Mouse (Mus musculus) intestine, postnatal 0 days (tissue): ENCODE results near the gene Sfxn5. TPM values are rescaled to one million over a fixed set of nuclear protein-coding genes. Genes with fewer than 3 reads are reported as not detected.
A peak's percentile ranks its signal among the peaks of the same experiment; 100 is the strongest.

Experiments
- ATAC-seq: fragments of 200-750 bp; cut with Nextera tagmentation; 2 replicates; pipeline ENCODE4 v1.8.0; 2017; ENCODE audit warnings: mild to moderate bottlenecking, moderate TSS enrichment, moderate library complexity
- H3K27ac ChIP-seq: fragments of 300-500 bp; sonication (generic); 2 replicates; pipeline ENCODE4 v1.5.1; 2014; ENCODE audit warnings: mild to moderate bottlenecking, low read depth, low read length, moderate library complexity
- H3K27me3 ChIP-seq: fragments of 300-500 bp; sonication (generic); replicated peaks from 2 replicates; pipeline ENCODE4 v1.6.1; 2014; ENCODE audit warnings: low read length, mixed read lengths; ENCODE audit not compliant: control insufficient read depth, insufficient read depth
- H3K36me3 ChIP-seq: fragments of 300-500 bp; sonication (generic); 2 replicates; pipeline ENCODE4 v1.6.1; 2014; ENCODE audit warnings: mild to moderate bottlenecking, moderate library complexity; ENCODE audit not compliant: control insufficient read depth, insufficient read depth
- H3K4me1 ChIP-seq: fragments of 300-500 bp; sonication (generic); replicated peaks from 2 replicates; pipeline ENCODE4 v1.6.1; 2014; ENCODE audit warnings: antibody characterized with exemption, low read length, mixed read lengths; ENCODE audit not compliant: control insufficient read depth, insufficient read depth
- H3K4me2 ChIP-seq: fragments of 300-500 bp; sonication (generic); replicated peaks from 2 replicates; pipeline ENCODE4 v1.6.1; 2014; ENCODE audit warnings: low read depth, mild to moderate bottlenecking, moderate library complexity
- H3K4me3 ChIP-seq: fragments of 300-500 bp; sonication (generic); 2 replicates; pipeline ENCODE4 v1.5.1; 2014; ENCODE audit warnings: low read depth, low read length
- H3K9ac ChIP-seq: fragments of 300-500 bp; sonication (generic); 2 replicates; pipeline ENCODE4 v1.6.1; 2014; ENCODE audit warnings: mild to moderate bottlenecking, low read depth, low read length
- H3K9me3 ChIP-seq: fragments of 300-500 bp; sonication (generic); 2 replicates; pipeline ENCODE4 v1.6.1; 2016; ENCODE audit warnings: mixed run types; ENCODE audit not compliant: control insufficient read depth
- CTCF ChIP-seq: sonication (generic); IDR thresholded peaks from 2 replicates; pipeline ENCODE4 v1.5.1; 2016; ENCODE audit warnings: low read depth, mild to moderate bottlenecking, control low read depth, antibody characterized with exemption, moderate library complexity
- WGBS: fragments of 180-500 bp; shearing (Covaris S2); extraction: QIAGEN DNeasy Blood & Tissue Kit; methylation state at CpG from one replicate; pipeline ENCODE4 v1.1.7; 2014; 5-methylcytosine and 5-hydroxymethylcytosine counted together
- polyA plus RNA-seq: library from polyadenylated mRNA; unstranded; fragments of >200 nt; fragmentation: Nextera tagmentation; extraction: Ambion mirVana; gene quantifications from 2 replicates; pipeline ENCODE4 v1.2.1, GENCODE M21; 2015

Sfxn5 gene
- polyA plus RNA-seq, 1 experiment from 2014 or later: 3.4 TPM

DNA sequence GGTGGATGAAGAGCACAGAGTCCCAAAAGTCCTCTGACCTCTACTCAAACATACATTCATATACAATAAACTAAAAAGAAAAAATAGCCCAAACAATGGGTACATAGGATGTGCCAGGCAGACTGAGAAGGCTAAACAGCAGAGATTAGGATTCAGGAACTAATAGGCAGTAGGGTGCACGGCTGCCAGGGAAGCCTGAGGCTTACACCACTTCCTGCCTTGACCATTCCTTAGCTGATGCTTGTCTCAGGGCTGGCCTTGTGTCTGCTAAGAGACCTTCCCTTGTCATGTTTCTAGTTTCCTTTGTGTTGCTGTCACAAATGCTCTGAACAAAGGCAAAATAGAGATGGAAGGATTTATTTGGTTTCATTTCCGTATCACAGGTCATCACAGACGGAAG, 26.8 kb downstream of the Sfxn5 start:
- Histone ChIP-seq H3K36me3 (no peaks in the 10 kb centered on the region), H3K9me3 (no peaks in the 10 kb centered on the region), H3K27ac (no peak overlapping the region), H3K4me3 (no peak overlapping the region), H3K4me2 (no peak overlapping the region), H3K9ac (no peak overlapping the region), H3K27me3 (no peaks in the 10 kb centered on the region), H3K4me1 (no peaks in the 10 kb centered on the region; the same call in 1 of the 2 replicates)
- TF ChIP-seq CTCF: no peak
- ATAC-seq: no peak
- WGBS: 80% methylated on average over 3 of the region's 3 CpGs

GRCm38 (mm10) chr6:85305826-85306225, 27.4 kb downstream of the Sfxn5 start:
- no peak overlapping the region for H3K9ac ChIP-seq
- no peaks in the 10 kb centered on the region for H3K27me3 ChIP-seq
- H3K4me2 ChIP-seq: no peak overlapping the region
- H3K4me1 ChIP-seq: no peaks in the 10 kb centered on the region; the same call in 1 of the 2 replicates
- no peak for TF ChIP-seq CTCF
- ATAC-seq: no peak
- no peak overlapping the region for H3K4me3 ChIP-seq
- H3K36me3 ChIP-seq: no peaks in the 10 kb centered on the region
- no peak overlapping the region for H3K27ac ChIP-seq
- no peaks in the 10 kb centered on the region for H3K9me3 ChIP-seq

- Histone ChIP-seq H3K36me3 (no peaks in the 10 kb centered on the region), H3K9ac (no peak overlapping the region), H3K4me2 (no peak overlapping the region), H3K4me3 (no peak overlapping the region), H3K9me3 (no peaks in the 10 kb centered on the region), H3K27me3 (no peaks in the 10 kb centered on the region), H3K27ac (no peak overlapping the region), H3K4me1 (no peaks in the 10 kb centered on the region; the same call in 1 of the 2 replicates)
- TF ChIP-seq CTCF: no peak
- 83% methylated on average over 5 of the region's 5 CpGs for WGBS
- no peak for ATAC-seq
Measured at GRCm38 (mm10) chr6:85304966-85305365, 28.3 kb downstream of the Sfxn5 start.

DNA sequence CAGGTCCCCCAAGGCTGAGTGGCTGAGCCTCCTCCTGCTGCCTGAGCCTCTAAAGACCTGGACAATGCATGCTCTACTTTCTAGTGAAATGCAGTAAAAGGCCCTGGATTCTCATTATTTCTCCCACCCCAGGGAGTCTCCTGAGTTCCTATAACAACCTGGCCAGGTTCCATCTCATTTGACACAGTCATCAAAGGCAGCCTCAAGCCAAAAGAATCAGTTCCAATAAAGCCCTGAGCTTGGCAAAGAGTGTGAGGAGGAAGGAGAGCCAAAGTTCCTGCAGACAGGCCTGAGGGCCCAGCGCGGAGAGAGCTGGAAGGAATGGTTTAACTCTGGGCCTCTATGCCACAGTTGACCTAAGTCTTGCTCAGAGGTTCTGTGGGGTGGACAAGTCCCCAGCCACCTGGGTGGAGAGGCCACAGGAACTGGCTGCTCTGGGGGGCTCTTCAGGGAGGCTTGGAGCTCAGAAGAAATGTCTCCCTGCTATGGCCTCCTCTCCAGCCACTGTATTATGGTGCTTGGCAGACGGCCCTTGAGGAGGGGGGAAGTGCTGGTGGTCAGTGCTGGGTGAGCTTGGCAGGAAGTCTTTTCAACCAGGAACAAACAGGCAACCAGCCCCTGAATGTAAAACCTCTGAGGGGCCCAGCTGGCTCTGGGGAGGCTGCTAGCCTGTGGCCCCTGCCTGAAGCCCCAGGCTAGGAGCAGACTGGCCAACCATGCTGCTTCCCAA, 30.7 kb downstream of the Sfxn5 start:
- H3K27ac ChIP-seq: no peak overlapping the region
- H3K4me3 ChIP-seq: no peak overlapping the region
- H3K9ac ChIP-seq: no peak overlapping the region
- no peaks in the 10 kb centered on the region for H3K36me3 ChIP-seq
- H3K27me3 ChIP-seq: no peaks in the 10 kb centered on the region
- H3K9me3 ChIP-seq: no peaks in the 10 kb centered on the region
- H3K4me1 ChIP-seq: no peaks in the 10 kb centered on the region; the same call in 1 of the 2 replicates
- no peak overlapping the region for H3K4me2 ChIP-seq
- WGBS: 76% methylated on average over 3 of the region's 3 CpGs
- TF ChIP-seq CTCF: no peak
- no peak for ATAC-seq

DNA sequence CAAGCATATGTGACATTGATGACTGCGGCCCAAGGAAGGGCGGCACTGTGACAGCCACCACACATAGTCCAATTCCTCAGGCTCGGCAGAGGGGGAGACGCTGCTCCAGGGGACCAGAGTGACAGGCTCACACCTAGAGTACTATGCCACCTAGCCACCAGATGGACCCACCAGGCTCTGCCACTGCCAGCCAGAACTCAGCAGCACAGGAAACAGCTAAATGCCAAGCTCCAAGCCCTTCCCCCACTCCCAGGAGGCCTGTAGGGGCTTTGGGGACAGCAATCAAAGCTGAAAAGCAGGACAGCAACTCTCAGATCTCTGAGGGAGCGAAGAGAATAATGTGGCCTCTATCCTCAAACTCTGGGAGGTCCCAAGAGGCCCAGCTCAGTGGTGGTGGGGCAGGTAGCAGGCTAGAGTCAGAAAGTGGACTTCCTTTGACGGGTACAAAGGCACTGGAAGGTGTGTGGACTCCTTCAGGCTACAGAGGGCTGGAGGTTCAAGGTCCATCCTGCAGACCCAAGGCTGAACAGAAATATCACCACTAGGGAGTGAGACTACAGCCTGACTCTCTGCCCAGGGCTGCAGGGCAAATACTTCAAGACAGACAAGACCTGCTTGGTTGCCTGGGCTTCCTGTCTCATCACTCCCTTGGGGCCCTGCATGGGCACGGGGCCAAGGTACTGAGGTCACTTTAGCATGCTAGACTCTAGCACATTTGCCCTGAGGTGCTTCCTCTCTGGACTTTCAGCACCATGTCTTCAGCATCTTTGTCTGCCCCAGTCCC, 37.6 kb downstream of the Sfxn5 start:
- Histone ChIP-seq H3K4me3 (no peak overlapping the region), H3K4me1 (no peaks in the 10 kb centered on the region), H3K9me3 (no peaks in the 10 kb centered on the region), H3K27ac (peak overlapping the region; percentile 77), H3K9ac (no peak overlapping the region), H3K36me3 (no peaks in the 10 kb centered on the region), H3K27me3 (no peaks in the 10 kb centered on the region), H3K4me2 (no peak overlapping the region)
- peak; percentile 96 for ATAC-seq
- WGBS: 64% methylated on average over 7 of the region's 7 CpGs
- peak; percentile 48 for TF ChIP-seq CTCF

GRCm38 (mm10) chr6:85294004-85294379, 39.2 kb downstream of the Sfxn5 start:
- Histone ChIP-seq H3K9ac (no peak overlapping the region), H3K9me3 (no peaks in the 10 kb centered on the region), H3K27me3 (no peaks in the 10 kb centered on the region), H3K4me2 (no peak overlapping the region), H3K4me3 (no peak overlapping the region), H3K27ac (no peak overlapping the region), H3K4me1 (no peaks in the 10 kb centered on the region), H3K36me3 (no peaks in the 10 kb centered on the region)
- WGBS: 66% methylated on average over 5 of the region's 5 CpGs
- no peak for ATAC-seq
- no peak for TF ChIP-seq CTCF
